Mouse (Mus musculus) frontal cortex, postnatal 14 days (tissue): ENCODE data around the gene 2210011C24Rik.
"Not testable (repeated sequence)": the region's sequence is repeated elsewhere in the genome, so short reads cannot be mapped to it uniquely, and the experiment has no call there.

ENCODE experiments used
- DNase-seq, 2 experiments: peaks; one replicate each; pipeline ENCODE4 v3.0.0; 2022; ENCODE audit warnings: low spot score in 2 of 2

Gene 2210011C24Rik

DNA sequence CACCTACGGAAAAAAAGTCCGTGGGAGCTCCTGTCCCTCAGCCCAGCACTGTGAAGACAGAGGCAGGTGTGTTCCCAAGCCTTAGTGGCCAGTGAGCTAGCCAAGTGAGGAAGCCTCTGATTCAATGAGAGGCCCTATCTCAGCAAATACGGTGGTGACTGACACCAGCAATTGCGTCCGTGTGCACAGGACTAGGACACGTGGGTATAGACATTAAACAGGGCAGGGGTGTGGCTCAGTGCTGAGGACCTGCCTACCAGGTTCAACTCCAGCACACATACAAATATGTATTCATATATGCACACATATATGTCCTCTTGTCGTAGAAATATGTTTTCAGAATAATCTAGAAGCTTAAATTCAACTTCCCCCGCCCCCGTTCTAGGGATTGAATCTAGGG, 7.8 kb upstream of the 2210011C24Rik start:
- DNase-seq: no peak

- no peak for DNase-seq
These were observed 3.9 kb upstream of the 2210011C24Rik start for GRCm38 (mm10) chr8:84015833-84016232.

DNA sequence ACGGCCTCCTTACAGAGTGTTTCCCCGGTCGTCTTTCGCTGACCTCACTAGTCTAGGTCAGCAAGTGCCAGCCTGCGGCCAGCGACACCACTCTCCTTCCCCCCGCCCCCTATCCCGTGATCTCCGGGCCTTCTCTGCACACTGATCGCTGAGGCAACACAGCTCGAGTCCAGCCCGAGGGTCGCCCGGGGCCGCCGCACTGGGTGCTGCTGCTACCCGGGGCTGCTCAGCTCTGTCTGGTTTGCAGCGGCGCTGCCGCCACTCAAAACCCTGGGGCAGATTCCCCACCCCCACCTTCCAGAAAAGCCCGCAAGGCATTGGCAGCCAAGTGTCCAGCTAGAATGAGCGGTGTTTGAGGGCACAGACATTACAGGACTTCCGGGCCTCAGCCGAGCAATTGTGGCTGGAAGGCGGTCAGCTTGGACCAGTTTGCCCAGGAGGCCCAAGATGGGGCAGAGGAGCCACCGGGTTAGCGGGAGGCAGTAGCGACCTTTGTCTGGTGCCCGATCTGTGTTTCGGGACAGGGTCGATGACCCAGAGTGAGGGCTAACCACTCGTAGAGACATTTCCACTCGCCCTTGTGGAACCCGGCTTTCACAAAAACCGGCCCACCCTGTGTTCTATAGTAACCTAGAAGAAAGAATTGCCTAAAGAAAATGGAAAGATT, 661 bp upstream of the 2210011C24Rik start:
- no peak for DNase-seq

- DNase-seq: no peak
These were observed 1.1 kb downstream of the 2210011C24Rik start for GRCm38 (mm10) chr8:84010625-84011611.

- peak; percentile 69 to 83 for DNase-seq
These were observed 2.1 kb downstream of the 2210011C24Rik start for GRCm38 (mm10) chr8:84009876-84010275.

- DNase-seq: no peak
These were observed 3.6 kb downstream of the 2210011C24Rik start for GRCm38 (mm10) chr8:84008362-84008761.

DNA sequence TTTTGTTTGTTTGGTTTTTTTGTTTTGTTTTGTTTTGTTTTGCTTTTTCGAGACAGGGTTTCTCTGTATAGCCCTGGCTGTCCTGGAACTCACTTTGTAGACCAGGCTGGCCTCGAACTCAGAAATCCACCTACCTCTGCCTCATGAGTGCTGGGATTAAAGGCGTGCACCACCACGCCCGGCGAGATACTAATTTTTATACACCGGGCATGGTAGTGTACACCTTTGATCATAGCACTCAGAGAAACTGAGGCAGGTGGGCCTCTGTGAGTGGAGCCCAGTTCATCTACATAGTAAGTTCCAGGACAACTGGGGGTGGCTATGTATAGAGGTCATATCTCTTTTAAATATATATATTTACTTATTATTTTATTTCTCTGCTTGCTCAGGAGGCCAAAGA, 6.5 kb downstream of the 2210011C24Rik start:
- not testable (repeated sequence) for DNase-seq

DNA sequence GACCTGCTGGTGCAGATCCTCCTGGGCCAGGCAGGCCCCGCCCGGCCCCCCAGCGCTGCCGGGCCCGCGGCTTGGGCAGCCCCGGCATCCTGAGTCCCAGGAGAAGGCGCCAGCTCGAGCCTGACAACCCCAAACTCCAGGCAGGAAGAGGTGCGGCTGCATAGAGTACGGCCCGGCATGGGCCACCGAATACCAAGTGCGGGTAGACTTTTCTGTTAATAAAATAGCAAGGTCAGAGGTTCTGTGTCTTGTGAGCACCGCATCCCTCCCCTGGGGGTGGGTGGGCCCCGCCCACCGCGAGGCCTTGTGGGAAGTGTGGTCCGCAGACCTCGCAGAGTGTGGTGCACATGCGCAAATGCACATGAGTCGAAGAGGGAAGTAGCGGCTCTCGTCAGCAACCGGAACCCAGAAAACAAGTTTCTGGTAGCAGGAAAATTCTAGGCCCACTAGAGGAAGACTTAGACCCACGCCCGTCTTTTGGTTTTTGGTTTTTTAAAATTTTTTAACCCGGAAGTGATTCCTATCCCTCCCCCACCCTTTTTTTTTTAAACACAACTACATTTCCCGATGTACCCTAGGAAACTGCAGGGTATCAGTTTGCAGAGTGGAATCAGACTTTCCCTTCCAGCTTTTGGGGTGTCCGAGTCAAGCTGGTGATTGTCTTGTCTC, 7.3 kb downstream of the 2210011C24Rik start:
- peak; percentile 86 to 87 for DNase-seq

DNA sequence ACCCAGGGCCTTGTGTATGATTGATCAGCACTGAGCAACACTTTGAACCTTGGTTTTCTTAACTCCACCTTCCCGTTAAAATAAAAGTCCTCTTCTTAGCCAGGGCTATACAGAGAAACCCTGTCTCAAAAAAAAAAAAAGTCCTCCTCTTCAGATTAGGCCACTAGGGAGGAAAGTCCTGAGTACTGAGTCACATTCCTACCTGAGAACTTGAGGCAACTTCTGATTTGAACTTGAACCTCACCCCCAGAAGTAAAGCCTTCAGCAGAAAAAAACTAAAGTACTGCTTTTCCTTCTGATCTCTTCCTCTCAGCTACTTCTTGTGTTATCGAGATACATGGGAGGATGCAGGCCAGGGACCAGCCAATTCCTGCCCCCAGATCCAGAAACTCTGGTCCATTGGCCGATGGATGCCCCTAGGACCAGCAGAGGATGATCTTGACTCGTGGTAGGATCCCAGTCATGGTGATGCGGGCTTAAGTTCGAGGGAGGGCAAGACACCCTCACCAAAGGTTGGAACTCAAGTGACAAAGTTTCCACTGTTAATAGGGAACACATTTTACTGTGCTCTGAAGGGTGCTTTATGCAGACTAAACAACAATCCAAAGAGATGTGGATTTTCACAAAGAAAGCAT, 8.2 kb downstream of the 2210011C24Rik start:
- no peak for DNase-seq

DNA sequence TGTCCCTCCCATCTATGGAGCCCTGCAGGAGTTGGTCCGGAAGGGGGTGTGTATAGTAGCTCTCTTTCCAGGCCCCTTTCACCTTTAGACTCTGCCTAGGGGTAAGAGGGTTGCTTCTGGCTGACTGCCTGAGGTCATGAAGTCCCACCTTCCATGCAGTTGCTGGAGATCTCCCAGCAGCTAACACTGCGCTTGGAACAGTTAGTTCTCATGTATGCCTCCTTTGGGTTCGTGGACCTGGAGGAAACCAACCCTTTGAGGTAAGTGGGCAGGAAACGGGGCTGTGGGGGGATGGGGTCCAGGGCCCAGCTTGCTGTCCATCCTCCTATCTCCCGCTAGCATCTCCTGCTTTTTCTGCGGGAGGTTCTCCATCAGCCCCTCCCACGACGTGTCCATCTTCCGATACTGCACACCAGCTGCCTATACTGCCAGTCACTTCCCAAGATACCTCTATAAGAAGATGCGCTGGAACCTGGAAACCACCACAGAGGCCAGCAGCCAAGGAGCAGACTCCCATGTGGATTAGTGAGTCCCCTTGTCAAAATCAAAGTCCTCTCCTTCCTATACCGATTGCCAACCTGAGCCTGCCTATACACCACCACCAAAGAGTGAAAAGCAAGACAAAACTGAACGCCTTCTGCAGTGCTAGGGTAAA, 8.9 kb downstream of the 2210011C24Rik start:
- no peak for DNase-seq

- DNase-seq: no peak
These were observed 10.5 kb downstream of the 2210011C24Rik start, which contains the start of gene 1700067K01Rik for GRCm38 (mm10) chr8:84001281-84002000. Gene 1700067K01Rik, plus strand, starts transcription at chr8:84001502.

- DNase-seq: no peak
These were observed 12.1 kb downstream of the 2210011C24Rik start for GRCm38 (mm10) chr8:83999825-84000224.

DNA sequence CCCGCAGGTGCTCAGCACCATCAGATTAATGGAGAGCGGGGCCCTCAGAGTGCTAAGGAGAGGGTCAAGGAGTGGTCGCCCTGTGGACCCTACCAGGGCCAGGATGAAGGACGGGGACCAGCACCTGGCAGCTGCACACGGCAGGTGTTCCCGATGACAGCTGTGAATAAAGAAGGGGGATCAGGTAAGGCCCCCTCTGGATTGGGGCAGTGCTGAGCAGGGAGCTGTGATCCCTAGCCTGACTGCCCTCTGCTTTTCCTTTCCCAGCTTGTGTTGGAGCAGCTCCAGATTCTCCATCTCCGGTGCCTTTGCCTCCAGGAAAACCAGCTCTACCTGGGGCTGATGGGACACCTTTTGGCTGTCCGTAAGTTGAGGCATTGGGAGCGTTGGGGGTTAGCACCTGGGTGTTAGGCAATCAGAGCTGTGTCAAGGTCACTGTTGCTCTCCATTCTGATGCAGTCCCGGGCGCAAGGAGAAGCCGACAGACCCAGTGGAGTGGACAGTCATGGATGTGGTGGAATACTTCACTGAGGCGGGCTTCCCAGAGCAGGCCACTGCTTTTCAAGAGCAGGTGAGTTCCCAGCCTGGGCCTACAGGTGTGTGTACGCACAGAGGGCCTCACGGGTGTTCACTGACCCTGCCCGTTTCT, 12.8 kb downstream of the 2210011C24Rik start:
- no peak for DNase-seq

GRCm38 (mm10) chr8:83998231-83999056, 13.5 kb downstream of the 2210011C24Rik start:
- DNase-seq: peak; percentile 45 to 52

DNA sequence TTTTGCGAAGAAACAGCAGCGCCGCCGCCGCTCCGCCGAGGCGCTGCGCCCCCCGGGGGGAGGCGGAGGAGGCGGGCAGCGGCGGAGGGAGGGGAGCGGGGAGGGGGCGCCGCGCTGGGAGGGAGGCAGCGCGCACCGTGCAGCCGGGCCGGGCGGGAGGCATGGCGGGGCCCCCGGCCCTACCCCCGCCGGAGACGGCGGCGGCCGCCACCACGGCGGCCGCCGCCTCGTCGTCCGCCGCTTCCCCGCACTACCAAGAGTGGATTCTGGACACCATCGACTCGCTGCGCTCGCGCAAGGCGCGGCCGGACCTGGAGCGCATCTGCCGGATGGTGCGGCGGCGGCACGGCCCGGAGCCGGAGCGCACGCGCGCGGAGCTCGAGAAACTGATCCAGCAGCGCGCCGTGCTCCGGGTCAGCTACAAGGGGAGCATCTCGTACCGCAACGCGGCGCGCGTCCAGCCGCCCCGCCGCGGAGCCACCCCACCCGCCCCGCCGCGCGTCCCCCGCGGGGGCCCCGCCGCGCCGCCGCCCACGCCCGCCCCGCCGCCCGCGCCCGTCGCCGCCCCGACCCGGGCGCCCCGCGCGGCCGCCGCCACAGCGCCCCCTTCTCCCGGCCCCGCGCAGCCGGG, 14.3 kb downstream of the 2210011C24Rik start, which contains the start of gene Samd1:
Samd1 (plus strand) TSS at position 162 of the 631 bp plus-strand sequence.
- DNase-seq: no peak

- DNase-seq: peak; percentile 47 to 64
These were observed 15.1 kb downstream of the 2210011C24Rik start for GRCm38 (mm10) chr8:83996567-83997505.

- DNase-seq: no peak
These were observed 16.0 kb downstream of the 2210011C24Rik start for GRCm38 (mm10) chr8:83995973-83996372.
